Mouse (Mus musculus) ES-E14 (cell line): ENCODE measurements around the gene Litaf. TPM values are rescaled to one million over a fixed set of nuclear protein-coding genes. Genes with fewer than 3 reads are reported as not detected.

Experiments
- DNase-seq: peaks from one replicate; pipeline ENCODE4 v3.0.0-alpha.2; 2013; ENCODE audit warnings: low read depth, low spot score
- H3K27ac ChIP-seq: 2 replicates; pipeline ENCODE4 v1.5.1; 2012; ENCODE audit warnings: low read depth, mild to moderate bottlenecking, low read length, moderate library complexity, mixed read lengths; ENCODE audit not compliant: poor library complexity, insufficient read depth, severe bottlenecking
- H3K36me3 ChIP-seq: 2 replicates; pipeline ENCODE4 v1.6.1; 2012; ENCODE audit warnings: mild to moderate bottlenecking, low read length, moderate library complexity, mixed read lengths; ENCODE audit not compliant: control insufficient read depth, poor library complexity, insufficient read depth, severe bottlenecking
- H3K4me1 ChIP-seq, 2 experiments: fragments of 150-350 bp in 1 of 2; sonication (generic) in 1 of 2; 2 replicates each; pipeline ENCODE4 v1.6.1; 2012; ENCODE audit warnings: low read length in 2 of 2, mild to moderate bottlenecking in 1 of 2, mixed read lengths in 1 of 2; ENCODE audit not compliant: control insufficient read depth in 2 of 2, insufficient read depth in 2 of 2, poor library complexity in 1 of 2
- H3K4me3 ChIP-seq, 2 experiments: fragments of 150-350 bp in 1 of 2; sonication (generic) in 1 of 2; 2 replicates each; pipeline ENCODE4 v1.5.1; 2012; ENCODE audit warnings: low read length in 2 of 2, low read depth in 1 of 2, mild to moderate bottlenecking in 1 of 2, mixed read lengths in 1 of 2; ENCODE audit not compliant: insufficient read depth in 1 of 2, poor library complexity in 1 of 2, severe bottlenecking in 1 of 2
- H3K9ac ChIP-seq: 2 replicates; pipeline ENCODE4 v1.6.1; 2012; ENCODE audit warnings: low read depth, mild to moderate bottlenecking, low read length, mixed read lengths; ENCODE audit not compliant: poor library complexity, insufficient read depth, severe bottlenecking
- H3K9me3 ChIP-seq: fragments of 150-350 bp; sonication (generic); 2 replicates; pipeline ENCODE4 v1.6.1; 2012; ENCODE audit warnings: low read depth, mild to moderate bottlenecking, low read length; ENCODE audit not compliant: control insufficient read depth, insufficient read depth
- CHD2 ChIP-seq: IDR thresholded peaks from 2 replicates; pipeline ENCODE4 v1.6.1; 2014; ENCODE audit warnings: mild to moderate bottlenecking, low read depth, low read length, inconsistent platforms
- HCFC1 ChIP-seq: IDR thresholded peaks from 2 replicates; pipeline ENCODE4 v1.6.1; 2012; ENCODE audit warnings: low read length, inconsistent platforms, borderline replicate concordance; ENCODE audit not compliant: insufficient read depth
- MAFK ChIP-seq: IDR thresholded peaks from 2 replicates; pipeline ENCODE4 v1.6.1; 2014; ENCODE audit warnings: mild to moderate bottlenecking, low read depth, low read length, inconsistent platforms; ENCODE audit not compliant: insufficient read depth
- ZC3H11A ChIP-seq: IDR thresholded peaks from 2 replicates; pipeline ENCODE4 v1.6.1; 2012; ENCODE audit warnings: low read depth, mild to moderate bottlenecking, inconsistent platforms, low read length, borderline replicate concordance
- ZNF384 ChIP-seq: IDR thresholded peaks from 2 replicates; pipeline ENCODE4 v1.6.1; 2012; ENCODE audit warnings: low read depth, low read length, inconsistent platforms
- in situ Hi-C, 2 experiments: fragments of 600-800 bp; cut with MboI; formaldehyde crosslinking; loops; one replicate each; pipeline ENCODE4 v1.15.1; 2025; ENCODE audit warnings: low sequenced_read_pairs in 2 of 2, inconsistent platforms in 1 of 2; ENCODE audit not compliant: unreplicated experiment in 2 of 2
- total RNA-seq: library from RNA; depleted of rRNA; stranded (reverse); fragments of 300-350 nt; gene quantifications from 2 replicates; pipeline ENCODE4 v1.2.3, GENCODE M21; 2012; rRNA removed

Gene Litaf
- 23.1 and 25.9 TPM in 2 replicates for total RNA-seq

- Histone ChIP-seq H3K9ac (peak within 1 kb of the TSS; percentile 91), H3K27ac (no peak within 1 kb of the TSS), H3K4me1 (peaks cover 0 to 2% of the 10 kb centered on the region in 2 experiments; a peak in 1 of 4 replicates), H3K4me3 (peak within 1 kb of the TSS; percentile 96 to 100), H3K9me3 (no peaks in the 10 kb centered on the region), H3K36me3 (no peaks in the 10 kb centered on the region)
- in situ Hi-C loops: no loop called here
- no peak for TF ChIP-seq CHD2
- TF ChIP-seq HCFC1: no peak
- no peak for TF ChIP-seq ZC3H11A
- TF ChIP-seq MAFK: no peak
- no peak for TF ChIP-seq ZNF384
- peak; percentile 95 for DNase-seq
These were observed at the start of gene Litaf for GRCm38 (mm10) chr16:11066029-11066832. TSS of gene Litaf (minus strand) at chr16:11066157.

DNA sequence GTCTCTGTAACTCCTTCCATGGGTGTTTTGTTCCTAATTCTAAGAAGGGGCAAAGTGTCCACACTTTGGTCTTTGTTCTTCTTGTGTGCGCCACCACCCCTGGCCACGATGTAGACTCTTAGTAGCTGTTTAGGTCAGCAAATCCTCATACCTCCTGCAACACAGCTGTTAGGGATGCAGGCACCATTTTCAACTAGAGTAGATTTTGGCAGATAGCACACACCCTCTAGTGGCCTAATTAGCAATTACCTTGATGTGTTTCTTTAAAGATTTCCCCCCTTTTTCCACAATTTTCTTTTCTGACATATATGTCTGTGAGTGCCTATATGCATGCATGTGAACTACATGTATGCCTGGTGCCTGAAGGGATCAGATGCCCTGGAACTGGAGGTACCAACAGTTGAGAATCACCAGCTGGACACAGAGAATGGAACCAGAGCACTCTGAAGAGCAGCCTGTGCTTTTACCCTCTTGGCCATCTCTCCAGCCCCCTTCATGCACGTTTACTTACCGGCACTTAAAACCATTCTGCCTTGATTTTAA lies 43.3 kb upstream of the Litaf start:
- Histone ChIP-seq H3K4me1 (no peaks in the 10 kb centered on the region), H3K27ac (no peak overlapping the region), H3K9ac (no peak overlapping the region), H3K36me3 (no peaks in the 10 kb centered on the region), H3K9me3 (no peaks in the 10 kb centered on the region), H3K4me3 (no peak overlapping the region)
- DNase-seq: peak; percentile 11
- TF ChIP-seq HCFC1 (no peak), ZC3H11A (0 out of 2 replicates have a peak, but pooled peaks have one; percentile 38)
- in situ Hi-C loops: no loop called here

GRCm38 (mm10) chr16:11104905-11105304 lies 38.9 kb upstream of the Litaf start:
- Histone ChIP-seq H3K4me1 (no peaks in the 10 kb centered on the region), H3K9ac (no peak overlapping the region), H3K36me3 (no peaks in the 10 kb centered on the region), H3K4me3 (no peak overlapping the region), H3K27ac (no peak overlapping the region), H3K9me3 (no peaks in the 10 kb centered on the region)
- no peak for TF ChIP-seq MAFK
- TF ChIP-seq CHD2: no peak
- no peak for TF ChIP-seq HCFC1
- TF ChIP-seq ZC3H11A: no peak
- no peak for TF ChIP-seq ZNF384
- no peak for DNase-seq
- in situ Hi-C loops: no loop called here

- H3K27ac ChIP-seq: no peak overlapping the region
- in situ Hi-C loops: no loop called here
- no peak for TF ChIP-seq HCFC1
- no peak for TF ChIP-seq ZC3H11A
- TF ChIP-seq MAFK: no peak
- no peak for TF ChIP-seq CHD2
- no peak for TF ChIP-seq ZNF384
These were observed 31.3 kb upstream of the Litaf start for GRCm38 (mm10) chr16:11097301-11097700.

More at GRCm38 (mm10) chr16:11097301-11097700, 31.3 kb upstream of the Litaf start:
- Histone ChIP-seq H3K4me3 (no peak overlapping the region), H3K9me3 (no peaks in the 10 kb centered on the region), H3K9ac (no peak overlapping the region), H3K36me3 (no peaks in the 10 kb centered on the region), H3K4me1 (no peaks in the 10 kb centered on the region)
- DNase-seq: no peak
